Mouse (Mus musculus): ENCODE measurements around the gene Cfap54.

The Cfap54 gene

DNA sequence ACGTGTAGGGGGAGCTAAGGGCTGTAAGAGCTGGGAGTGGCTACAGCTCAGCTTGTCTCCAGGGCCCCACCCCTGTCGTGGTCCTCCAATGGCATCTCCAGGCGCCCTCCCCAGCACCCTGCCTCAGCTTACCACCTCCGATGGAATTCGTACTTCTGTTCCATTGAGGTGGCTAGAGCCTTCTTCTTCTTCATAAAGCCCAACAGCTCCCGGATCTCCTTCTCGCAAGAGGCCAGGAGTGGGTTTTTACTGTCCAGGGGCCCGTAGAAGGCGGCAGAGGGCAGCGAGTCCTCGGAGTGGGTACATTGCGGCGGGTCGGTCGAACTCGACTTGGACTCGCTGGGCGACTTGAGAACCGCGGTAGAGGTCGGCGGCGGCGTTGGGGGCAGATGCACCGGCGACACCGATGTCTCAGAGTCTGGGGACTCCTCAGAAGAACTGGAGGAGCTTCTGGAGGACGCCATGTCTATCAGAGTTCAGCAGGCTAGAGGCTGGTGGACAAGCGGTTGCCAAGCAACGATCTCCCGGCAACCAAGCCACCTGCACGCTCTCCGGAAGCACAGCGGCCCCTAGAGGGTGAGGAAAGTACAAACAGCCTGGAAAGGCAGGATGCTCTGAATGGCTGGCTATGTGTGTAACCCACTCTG, at the start of gene Cfap54:
Cfap54 (minus strand) TSS at position 486 of the 647 bp plus-strand sequence.
- in situ Hi-C loops (cut with MboI; ENCODE audit: low sequenced_read_pairs): no loop called here

DNA sequence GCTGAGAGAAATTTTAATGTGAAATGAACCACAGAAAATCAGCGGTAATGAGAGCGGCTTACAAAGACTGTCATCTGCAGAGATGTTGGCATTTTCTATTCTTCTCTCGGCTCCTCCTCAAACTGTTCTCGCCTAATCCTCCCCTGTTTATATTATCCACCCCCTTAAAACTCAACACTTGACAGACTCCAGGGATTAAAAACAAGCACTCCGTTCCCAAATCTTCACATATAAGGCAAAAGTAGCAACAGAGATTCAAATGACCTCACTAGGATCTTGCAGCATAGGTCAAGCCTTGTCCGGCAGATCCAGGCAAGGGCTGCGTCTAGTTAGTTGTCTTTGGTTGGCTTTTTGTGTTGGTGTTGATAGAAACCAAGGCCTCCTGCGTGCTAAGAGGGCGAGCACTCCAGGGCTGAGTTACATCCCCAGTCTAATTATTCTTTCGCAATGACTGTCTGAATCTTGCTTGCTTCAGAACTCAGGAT, 49.1 kb upstream of the Cfap54 start:
- in situ Hi-C loops (cut with MboI; ENCODE audit: low sequenced_read_pairs): no loop called here

DNA sequence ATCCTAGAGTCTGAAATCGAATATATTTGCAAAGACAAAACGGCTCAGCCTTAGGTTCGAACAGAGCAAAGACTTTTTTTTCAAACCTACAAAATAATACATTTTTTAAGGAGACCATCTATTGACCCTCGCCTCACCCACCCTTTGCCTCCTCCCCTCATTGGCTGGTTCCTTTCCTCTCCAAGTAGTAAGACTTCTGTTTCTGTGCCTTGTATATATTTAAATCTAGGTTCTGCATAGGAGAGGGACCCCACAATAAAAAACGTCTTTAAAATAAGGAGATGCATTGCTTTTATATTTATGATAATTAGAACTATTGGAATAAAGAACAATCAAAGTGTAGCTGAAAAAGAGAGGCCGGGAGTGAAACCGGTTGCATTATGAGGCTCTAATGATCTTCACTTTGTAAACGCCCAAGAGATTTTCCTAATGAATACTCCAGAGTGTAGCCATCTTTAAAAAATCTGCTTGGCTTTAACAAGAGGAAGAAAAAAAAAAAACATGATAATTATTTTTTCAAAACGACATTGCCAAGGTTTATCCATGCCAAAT, 48.6 kb upstream of the Cfap54 start:
- in situ Hi-C loops (cut with MboI; ENCODE audit: low sequenced_read_pairs): no loop called here

DNA sequence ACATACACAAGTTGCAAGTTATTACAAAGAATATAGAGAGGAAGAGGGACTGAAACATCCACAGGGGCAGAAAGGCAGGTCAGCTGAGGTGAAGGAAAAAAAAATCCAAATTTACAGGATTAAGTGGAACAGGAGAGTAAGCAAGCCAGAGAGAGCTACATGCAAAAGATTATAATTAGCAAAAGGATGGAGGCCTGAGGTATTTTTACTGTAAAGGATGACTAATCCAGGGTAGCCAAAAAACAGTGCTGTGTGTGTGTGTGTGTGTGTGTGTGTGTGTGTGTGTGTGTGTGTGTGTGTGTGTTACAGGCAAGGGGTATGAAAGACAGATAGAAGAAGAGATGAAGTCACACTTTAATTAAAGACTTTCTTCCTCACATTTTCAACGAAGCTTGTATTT, 47.9 kb upstream of the Cfap54 start:
- in situ Hi-C loops (cut with MboI; ENCODE audit: low sequenced_read_pairs): no loop called here

DNA sequence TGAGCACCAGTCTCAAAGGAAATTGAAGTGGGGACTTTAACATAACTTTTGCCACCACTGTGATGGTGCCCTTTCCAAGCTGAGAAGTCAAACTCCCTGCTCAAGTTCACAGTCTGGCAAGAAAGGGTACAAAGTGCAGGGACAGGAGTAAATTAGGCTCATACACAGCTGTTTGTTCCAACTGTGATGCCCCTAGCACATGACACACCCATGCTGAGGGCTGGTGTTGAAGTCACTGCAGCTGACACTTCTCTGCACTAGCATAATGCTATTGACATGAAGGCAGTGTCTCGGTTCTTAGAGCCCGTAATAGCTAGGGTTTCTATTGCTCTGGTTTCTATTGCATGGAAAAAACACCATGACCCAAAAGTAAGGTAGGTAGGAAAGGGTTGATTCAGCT, 47.1 kb upstream of the Cfap54 start:
- in situ Hi-C loops (cut with MboI; ENCODE audit: low sequenced_read_pairs): no loop called here

DNA sequence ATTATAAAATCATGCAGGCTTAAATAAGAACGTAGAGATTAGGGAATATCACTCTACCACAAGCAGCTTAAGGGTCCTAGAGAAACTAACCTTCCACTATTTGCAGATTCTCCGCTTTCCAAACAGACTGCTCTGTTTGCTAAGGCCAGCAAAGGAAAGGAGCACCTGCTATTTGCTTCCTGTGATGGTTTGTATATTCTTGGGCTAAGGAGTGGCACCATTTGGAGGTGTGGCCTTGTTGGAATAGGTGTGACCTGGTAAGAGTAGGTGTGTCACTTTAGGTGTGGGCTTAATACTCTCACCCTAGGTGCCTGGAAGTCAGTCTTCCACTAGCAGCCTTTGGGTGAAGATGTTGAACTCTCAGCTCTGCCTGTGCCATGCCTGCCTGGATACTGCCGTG, 44.6 kb upstream of the Cfap54 start:
- in situ Hi-C loops (cut with MboI; ENCODE audit: low sequenced_read_pairs): no loop called here

DNA sequence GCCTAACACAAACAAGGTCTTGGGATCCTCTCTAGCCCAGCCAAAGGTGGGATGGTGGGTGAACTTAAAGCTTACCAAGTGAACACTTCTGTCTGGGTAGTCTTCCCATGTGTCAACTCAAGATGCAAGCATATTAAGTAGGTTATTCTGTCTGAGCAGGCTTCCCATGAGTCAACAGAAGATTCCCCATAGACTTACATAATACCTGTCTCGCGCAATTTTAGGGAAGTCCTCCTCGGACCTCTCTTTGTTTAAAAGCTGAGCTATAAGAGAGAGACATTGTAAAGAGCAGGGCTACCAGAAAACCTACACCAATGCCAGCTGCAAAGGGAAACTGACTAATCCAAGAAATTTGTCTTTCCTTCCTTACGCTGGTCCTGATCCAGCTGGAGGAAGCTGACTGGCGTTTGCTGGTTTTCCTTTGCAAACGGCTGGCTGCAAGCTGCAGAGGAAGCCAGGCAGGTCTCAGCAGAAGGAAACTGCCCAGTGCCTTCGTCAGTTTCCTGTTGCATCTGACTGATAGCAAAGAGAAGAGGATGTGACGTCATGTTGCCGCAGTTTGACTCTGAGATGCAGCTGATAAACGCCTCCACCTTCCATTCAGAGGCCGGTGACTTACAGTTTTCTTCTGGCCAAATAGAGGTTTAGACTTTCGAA, 42.7 kb upstream of the Cfap54 start:
- in situ Hi-C loops (cut with MboI; ENCODE audit: low sequenced_read_pairs): no loop called here

DNA sequence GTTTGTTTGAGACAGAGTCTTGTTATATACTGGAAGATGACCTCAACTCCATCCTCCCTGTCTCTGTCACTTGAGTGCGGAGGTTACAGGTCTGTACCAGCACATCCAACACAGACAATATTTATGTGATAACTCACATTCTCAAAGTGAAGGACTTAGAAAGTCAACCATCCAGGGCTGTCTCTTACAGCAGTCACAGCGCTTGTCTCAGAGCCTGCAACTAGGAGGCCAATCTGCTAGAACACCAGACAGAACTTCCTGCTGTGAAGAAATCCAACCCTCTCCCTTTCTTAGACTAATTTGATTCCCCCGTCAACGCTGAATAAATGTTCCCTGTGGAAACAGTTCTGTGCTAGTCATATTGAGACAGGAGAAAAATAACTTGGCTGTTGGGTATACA, 41.9 kb upstream of the Cfap54 start:
- in situ Hi-C loops (cut with MboI; ENCODE audit: low sequenced_read_pairs): no loop called here

DNA sequence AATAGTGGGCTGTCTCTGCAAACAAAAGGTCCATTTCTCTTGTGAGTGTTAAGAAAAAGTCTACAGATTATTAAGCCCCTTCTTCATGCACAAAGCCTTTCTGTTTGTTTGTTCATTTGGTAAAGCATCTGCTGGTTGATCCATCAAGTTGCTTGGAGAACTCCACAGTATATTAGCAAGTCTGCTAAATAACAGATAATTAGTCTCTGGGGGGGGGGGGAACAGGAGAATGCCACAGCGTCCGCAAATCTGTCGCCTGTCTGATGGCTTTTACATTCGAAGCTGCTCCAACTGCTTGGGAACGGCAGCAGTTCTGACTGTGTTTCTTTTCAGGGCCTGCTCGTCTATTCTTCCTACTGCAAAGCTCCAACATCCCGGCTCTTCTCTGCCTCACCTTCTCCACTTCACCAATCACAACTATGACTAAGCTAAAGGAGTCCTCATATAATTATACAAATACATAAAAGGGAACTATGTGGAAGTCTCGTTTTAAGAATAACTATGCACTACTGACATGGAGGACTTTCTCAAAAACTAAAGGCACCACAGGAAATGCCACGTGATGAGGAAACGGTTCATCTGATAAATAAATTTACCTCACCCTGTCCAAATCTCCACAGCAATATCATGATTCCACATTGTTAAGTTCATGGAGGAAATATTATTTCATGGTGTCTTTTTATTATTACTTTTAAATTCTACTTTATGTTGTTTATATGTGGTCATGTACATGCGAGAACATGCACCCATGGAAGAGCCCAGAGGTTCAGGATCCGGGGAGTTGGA, 41.2 kb upstream of the Cfap54 start:
- in situ Hi-C loops (cut with MboI; ENCODE audit: low sequenced_read_pairs): no loop called here

DNA sequence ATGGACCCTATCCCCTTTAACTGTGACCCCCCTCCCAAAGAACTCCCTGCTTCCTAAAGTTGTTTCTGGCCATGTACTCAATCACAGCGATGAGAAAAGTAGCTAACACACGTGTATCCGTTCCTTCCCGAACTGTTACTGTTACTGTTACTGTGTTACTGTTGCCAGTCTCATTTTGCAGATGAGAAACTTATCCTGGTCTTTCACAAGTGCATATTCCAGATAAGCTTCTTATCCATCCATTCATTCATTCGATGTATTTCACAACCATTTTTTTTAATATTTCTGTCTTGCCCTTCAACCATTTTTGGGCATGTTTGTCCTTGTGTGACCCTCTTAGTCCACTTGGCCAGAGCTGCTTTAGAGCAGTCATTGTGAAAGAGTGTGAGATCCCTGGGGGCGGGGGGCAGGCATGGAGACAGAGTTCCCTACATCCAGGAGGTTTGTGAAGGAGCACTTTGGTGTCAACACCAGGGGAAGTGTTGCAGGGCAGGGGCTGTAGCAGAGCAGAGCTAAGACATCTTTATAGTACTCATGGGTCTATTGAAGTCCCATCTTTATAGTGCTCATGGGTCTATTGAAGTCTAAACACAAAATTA, 39.9 kb upstream of the Cfap54 start:
- in situ Hi-C loops (cut with MboI; ENCODE audit: low sequenced_read_pairs): no loop called here

DNA sequence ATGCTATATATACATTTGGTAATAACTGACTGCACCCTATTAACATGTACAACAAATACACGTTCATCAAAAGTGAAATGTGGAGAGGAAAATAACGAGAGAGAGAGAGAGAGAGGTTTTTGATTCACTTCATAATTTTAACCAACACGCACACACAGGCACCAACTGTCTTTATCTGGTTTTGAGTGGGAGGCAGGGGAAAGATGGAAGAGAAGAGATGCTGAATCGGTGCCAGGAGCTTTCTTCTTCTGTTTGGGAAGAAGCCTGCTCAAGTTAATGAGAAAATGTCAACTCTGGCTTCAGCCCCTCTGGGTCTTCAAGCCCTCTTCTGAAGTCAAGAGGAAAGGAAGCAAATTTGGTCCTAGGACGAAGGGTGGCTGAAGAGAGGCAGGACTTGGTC, 38.4 kb upstream of the Cfap54 start:
- in situ Hi-C loops (cut with MboI; ENCODE audit: low sequenced_read_pairs): no loop called here

DNA sequence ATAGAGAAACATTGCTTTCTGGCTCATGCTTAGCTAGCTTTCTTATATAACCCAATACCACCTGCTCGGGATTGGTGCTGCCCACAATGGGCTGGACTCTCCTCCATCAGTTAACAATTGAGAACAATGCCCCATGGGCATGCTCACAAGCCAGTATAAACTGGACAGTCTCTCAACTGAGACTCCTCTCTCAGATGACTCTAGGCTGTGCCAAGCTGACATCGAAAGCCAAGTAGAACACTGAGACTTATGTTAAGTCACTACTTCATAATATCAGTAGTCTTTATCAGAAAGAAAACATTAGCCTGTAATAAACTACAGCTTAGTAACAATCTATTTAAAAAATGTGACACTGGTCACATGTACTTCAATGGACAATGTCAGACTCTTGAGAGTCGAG, 35.2 kb upstream of the Cfap54 start:
- in situ Hi-C loops (cut with MboI; ENCODE audit: low sequenced_read_pairs): no loop called here

DNA sequence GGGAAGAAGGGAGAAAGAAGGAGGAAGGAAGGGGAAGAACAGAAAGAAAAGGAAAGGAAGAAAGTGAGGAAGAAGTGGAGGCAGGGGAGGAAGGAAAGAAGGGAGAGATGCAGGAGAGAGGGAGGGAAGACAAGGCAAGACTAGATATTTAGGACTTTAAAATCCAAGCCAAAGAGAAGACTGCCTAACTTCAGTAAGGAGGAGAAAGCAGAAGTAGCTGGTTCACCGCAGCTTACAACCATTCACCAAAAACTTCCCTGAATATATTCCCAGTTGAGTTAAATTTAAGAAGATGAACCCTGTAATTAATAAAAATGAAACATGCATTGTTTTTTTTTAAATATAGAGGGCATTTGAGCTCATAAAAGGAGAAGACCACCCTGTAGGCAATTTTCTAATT, 34.3 kb upstream of the Cfap54 start:
- in situ Hi-C loops (cut with MboI; ENCODE audit: low sequenced_read_pairs): no loop called here

DNA sequence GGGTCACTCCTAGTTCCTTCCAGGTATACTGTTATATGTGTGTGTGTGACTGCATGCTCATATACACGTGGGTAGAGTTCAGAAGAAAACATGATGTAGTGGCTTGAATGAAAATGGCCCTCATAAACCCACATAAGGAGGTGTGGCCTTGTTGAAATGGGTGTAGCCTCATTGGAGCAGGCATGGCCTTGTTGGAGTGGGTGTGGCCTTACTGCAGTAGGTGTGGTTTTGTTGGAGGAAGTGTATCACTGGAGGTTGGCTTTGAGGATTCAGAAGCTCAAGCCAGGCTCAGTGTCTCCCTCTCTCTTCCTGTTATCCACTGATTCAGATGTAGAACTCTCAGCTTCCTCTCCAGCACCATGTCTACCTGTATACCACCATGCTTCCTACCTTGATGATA, 33.4 kb upstream of the Cfap54 start:
- in situ Hi-C loops (cut with MboI; ENCODE audit: low sequenced_read_pairs): no loop called here

DNA sequence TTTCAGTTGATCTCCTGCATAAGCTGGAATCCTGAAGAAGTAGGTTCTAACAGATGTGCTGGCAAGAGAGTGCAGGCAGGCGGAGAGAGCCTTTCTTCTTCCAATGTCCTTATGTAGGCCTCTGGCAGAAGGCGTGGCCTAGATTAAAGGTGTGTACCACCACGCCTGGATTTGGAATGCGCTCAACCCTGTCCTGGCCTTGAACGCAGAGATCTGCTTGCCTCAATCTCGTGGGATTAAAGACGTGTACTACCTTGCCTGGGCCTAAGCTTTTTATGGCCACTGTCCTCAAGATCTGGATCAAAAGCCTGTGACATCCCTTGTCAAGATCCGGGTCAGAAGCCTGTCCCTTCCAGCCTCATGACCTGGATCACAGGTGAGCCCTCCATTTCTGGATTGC, 32.5 kb upstream of the Cfap54 start:
- in situ Hi-C loops (cut with MboI; ENCODE audit: low sequenced_read_pairs): no loop called here

DNA sequence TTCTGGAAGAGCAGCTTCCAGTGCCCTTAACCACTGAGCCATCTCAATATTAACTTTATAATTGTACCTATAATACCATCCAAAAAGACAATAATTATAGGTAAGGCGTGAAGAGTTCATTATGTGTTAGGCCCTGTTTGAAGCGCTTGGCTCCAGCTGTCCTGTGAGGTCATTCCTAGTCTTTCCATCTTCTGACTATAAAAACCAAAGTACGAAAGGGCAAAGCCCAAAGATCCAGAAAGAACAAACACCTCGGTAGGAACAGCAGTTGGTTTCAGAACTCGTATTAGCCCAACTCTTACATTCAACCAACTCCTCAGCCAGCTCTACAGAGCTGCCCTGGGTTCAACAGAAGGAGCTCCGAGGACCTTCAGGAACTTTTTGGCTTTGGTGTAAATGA, 30.6 kb upstream of the Cfap54 start:
- in situ Hi-C loops (cut with MboI; ENCODE audit: low sequenced_read_pairs): no loop called here

DNA sequence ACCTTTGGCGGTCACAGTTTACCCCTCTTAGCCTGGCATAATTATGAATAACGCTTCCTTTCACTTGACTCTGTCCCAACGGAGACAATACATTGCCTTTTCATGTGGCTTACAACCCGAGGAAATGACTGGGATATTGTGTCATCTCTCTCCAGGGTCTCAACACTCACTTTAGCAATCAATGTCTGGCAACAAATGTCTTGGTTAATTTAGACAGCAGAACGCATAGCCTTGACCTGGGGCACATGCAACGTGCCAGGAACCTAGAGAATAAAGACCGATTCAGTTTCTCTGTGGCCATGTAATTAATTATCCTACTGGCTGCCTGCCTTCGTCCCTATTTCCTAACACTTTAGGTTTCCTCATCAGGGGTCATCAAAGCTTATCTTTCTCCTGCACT, 30.0 kb upstream of the Cfap54 start:
- in situ Hi-C loops (cut with MboI; ENCODE audit: low sequenced_read_pairs): no loop called here

DNA sequence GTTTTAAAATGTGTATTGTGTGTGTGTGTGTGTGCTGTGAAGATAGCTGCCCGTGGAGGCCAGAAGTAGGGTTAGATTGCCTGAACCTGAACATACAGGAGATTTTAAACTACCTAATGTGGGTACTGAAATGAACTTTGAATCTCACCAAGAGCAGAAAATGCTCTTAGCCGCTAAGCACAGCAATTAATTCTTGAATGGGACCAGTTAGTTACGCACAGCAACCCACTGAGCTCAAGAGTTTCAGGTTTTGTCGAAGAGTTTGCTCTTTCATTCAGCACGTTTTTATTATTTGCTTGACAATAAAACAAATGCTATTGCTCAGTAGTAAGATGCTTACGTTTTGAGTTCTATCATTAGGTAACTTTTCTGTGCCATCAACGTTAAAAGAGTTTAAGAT, 23.9 kb upstream of the Cfap54 start:
- in situ Hi-C loops (cut with MboI; ENCODE audit: low sequenced_read_pairs): no loop called here

DNA sequence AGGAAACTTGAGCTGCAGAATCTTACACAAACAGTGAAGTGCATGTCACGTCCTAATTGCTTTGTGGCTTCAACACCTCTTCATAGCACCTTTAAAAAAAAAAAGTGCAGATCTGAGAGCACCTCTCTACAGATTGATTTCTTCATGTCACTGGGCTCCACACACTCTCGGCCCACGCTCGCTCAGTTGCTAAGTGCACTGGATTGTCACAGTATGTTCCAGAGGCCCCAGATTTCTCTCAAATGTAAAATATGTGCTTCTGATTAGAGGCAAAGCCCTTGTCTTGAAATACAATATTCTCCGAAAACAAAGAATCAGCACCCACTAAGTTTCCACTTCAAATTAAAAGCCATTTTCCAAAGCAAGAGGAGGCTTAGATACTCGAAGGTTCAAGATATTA, 22.9 kb upstream of the Cfap54 start:
- in situ Hi-C loops (cut with MboI; ENCODE audit: low sequenced_read_pairs): no loop called here

DNA sequence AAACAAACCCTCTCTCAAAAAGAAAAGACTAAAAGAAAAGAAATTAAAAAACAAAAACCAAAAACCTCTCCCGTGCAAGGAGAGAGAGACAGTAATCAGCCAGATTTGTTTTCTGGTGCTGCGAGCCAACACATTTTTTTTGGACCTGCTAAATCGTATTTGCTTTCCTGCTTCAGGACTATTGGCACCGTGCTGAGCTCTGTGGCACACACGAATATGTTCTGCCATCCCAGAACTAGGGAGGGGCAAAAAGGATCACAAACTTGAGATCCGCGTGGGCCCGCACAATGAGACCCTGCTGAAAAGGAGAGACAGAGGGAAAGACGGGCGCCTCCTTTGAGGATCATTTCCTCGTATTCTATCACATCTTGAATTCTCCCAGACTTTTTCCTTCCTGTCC, 22.3 kb upstream of the Cfap54 start:
- in situ Hi-C loops (cut with MboI; ENCODE audit: low sequenced_read_pairs): no loop called here

DNA sequence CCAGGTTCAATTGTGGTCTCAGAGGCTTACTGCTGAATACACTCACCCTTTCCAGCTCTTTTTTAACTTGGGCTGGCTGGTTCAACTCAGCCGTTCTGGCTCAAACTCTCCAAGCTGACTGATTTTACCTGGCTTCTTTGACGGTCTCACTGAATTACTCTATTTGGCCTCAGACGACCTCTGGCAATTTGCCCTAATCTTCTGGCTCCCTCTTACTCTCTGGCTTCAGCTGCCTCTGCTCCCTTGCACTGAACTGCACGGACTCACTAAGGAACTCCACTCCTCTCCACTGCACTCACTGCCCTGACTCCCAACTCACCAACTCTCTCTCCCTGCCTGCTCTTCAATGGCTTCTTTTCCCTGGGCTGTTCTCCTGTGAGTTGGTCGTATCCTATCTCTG, 20.9 kb upstream of the Cfap54 start:
- in situ Hi-C loops (cut with MboI; ENCODE audit: low sequenced_read_pairs): no loop called here
